Mouse (Mus musculus) MEL (cell line): ENCODE measurements around the gene H2-T22. TPM values are rescaled to one million over a fixed set of nuclear protein-coding genes. Genes with fewer than 3 reads are reported as not detected.

Experiments
- DNase-seq: peaks from one replicate; pipeline ENCODE4 v3.0.0; 2011; ENCODE audit warnings: low read depth, low spot score
- H3K27ac ChIP-seq: 2 replicates; pipeline ENCODE4 v1.5.1; 2012; ENCODE audit warnings: low read depth, mild to moderate bottlenecking, control low read depth, low read length, moderate library complexity; ENCODE audit not compliant: control insufficient read depth
- H3K27me3 ChIP-seq, 2 experiments: fragments of 150-350 bp in 1 of 2; sonication (generic) in 1 of 2; 2 replicates each; pipeline ENCODE4 v1.6.1; 2012; ENCODE audit warnings: low read length in 2 of 2, mild to moderate bottlenecking in 2 of 2, improper control_type of control experiment in 1 of 2, moderate library complexity in 1 of 2; ENCODE audit not compliant: insufficient read depth in 2 of 2, control insufficient read depth in 1 of 2
- H3K36me3 ChIP-seq, 2 experiments: 2 replicates each; pipeline ENCODE4 v1.6.1; 2012 to 2014; ENCODE audit warnings: low read length in 2 of 2, improper control_type of control experiment in 1 of 2, inconsistent platforms in 1 of 2, mild to moderate bottlenecking in 1 of 2; ENCODE audit not compliant: insufficient read depth in 2 of 2, control insufficient read depth in 1 of 2
- H3K4me1 ChIP-seq, 2 experiments: fragments of 150-350 bp in 1 of 2; sonication (generic) in 1 of 2; 2 replicates each; pipeline ENCODE4 v1.6.1; 2012; ENCODE audit warnings: low read length in 2 of 2, improper control_type of control experiment in 1 of 2, mild to moderate bottlenecking in 1 of 2; ENCODE audit not compliant: insufficient read depth in 2 of 2, control insufficient read depth in 1 of 2
- H3K4me3 ChIP-seq, 2 experiments: fragments of 150-350 bp in 1 of 2; sonication (generic) in 1 of 2; 2 replicates each; pipeline ENCODE4 v1.5.1; 2012; ENCODE audit warnings: low read depth in 2 of 2, low read length in 2 of 2, mild to moderate bottlenecking in 2 of 2, moderate library complexity in 2 of 2, control low read depth in 1 of 2, improper control_type of control experiment in 1 of 2; ENCODE audit not compliant: control insufficient read depth in 1 of 2, insufficient read depth in 1 of 2
- H3K79me2 ChIP-seq: 2 replicates; pipeline ENCODE4 v1.6.1; 2012; ENCODE audit warnings: mild to moderate bottlenecking, low read length, moderate library complexity; ENCODE audit not compliant: control insufficient read depth, poor library complexity, insufficient read depth
- H3K9ac ChIP-seq: 2 replicates; pipeline ENCODE4 v1.6.1; 2012; ENCODE audit warnings: low read depth, mild to moderate bottlenecking, control low read depth, low read length, moderate library complexity; ENCODE audit not compliant: control insufficient read depth, poor library complexity, severe bottlenecking
- H3K9me3 ChIP-seq: fragments of 150-350 bp; sonication (generic); replicated peaks from 2 replicates; pipeline ENCODE4 v1.6.1; 2012; ENCODE audit warnings: mild to moderate bottlenecking, low read length, improper control_type of control experiment, moderate library complexity; ENCODE audit not compliant: insufficient read depth
- BHLHE40 ChIP-seq: IDR thresholded peaks from 2 replicates; pipeline ENCODE4 v1.6.1; 2012; ENCODE audit warnings: low read depth, mild to moderate bottlenecking, inconsistent platforms, low read length, improper control_type of control experiment, borderline replicate concordance
- CHD1 ChIP-seq: IDR thresholded peaks from 2 replicates; pipeline ENCODE4 v1.6.1; 2012; ENCODE audit warnings: low read depth, mild to moderate bottlenecking, inconsistent platforms, low read length, improper control_type of control experiment
- GABPA ChIP-seq: IDR thresholded peaks from 2 replicates; pipeline ENCODE4 v1.6.1; 2012; ENCODE audit warnings: low read depth, mild to moderate bottlenecking, inconsistent platforms, low read length, improper control_type of control experiment, moderate library complexity
- MAZ ChIP-seq: IDR thresholded peaks from 2 replicates; pipeline ENCODE4 v1.6.1; 2012; ENCODE audit warnings: low read depth, mild to moderate bottlenecking, inconsistent platforms, low read length, improper control_type of control experiment
- MEF2A ChIP-seq: IDR thresholded peaks from 2 replicates; pipeline ENCODE4 v1.6.1; 2014; ENCODE audit warnings: low read depth, mild to moderate bottlenecking, inconsistent platforms, low read length, improper control_type of control experiment; ENCODE audit not compliant: poor library complexity, insufficient replicate concordance, severe bottlenecking; ENCODE audit errors: extremely low read depth
- MXI1 ChIP-seq: IDR thresholded peaks from 2 replicates; pipeline ENCODE4 v1.6.1; 2011; ENCODE audit warnings: mild to moderate bottlenecking, low read depth, low read length, improper control_type of control experiment
- NRF1 ChIP-seq: IDR thresholded peaks from 2 replicates; pipeline ENCODE4 v1.6.1; 2014; ENCODE audit warnings: low read depth, mild to moderate bottlenecking, inconsistent platforms, low read length, improper control_type of control experiment, moderate library complexity; ENCODE audit not compliant: poor library complexity, insufficient read depth, severe bottlenecking
- POLR2A ChIP-seq, 2 experiments: IDR thresholded peaks; 2 replicates each; pipeline ENCODE4 v1.6.1; 2011 to 2012; ENCODE audit warnings: low read length in 2 of 2, mild to moderate bottlenecking in 2 of 2, control low read depth in 1 of 2, improper control_type of control experiment in 1 of 2, low read depth in 1 of 2, moderate library complexity in 1 of 2; ENCODE audit not compliant: control insufficient read depth in 1 of 2, insufficient read depth in 1 of 2, poor library complexity in 1 of 2
- SIN3A ChIP-seq: IDR thresholded peaks from 2 replicates; pipeline ENCODE4 v1.6.1; 2012; ENCODE audit warnings: low read length, improper control_type of control experiment, inconsistent platforms
- SMC3 ChIP-seq: IDR thresholded peaks from 2 replicates; pipeline ENCODE4 v1.6.1; 2011; ENCODE audit warnings: low read depth, low read length, improper control_type of control experiment
- TAL1 ChIP-seq: IDR thresholded peaks from 2 replicates; pipeline ENCODE4 v1.6.1; 2012; ENCODE audit warnings: mild to moderate bottlenecking, inconsistent platforms, low read length, moderate library complexity, mixed read lengths
- TCF12 ChIP-seq: IDR thresholded peaks from 2 replicates; pipeline ENCODE4 v1.6.1; 2014; ENCODE audit warnings: low read depth, mild to moderate bottlenecking, inconsistent platforms, low read length, improper control_type of control experiment, moderate library complexity
- polyA plus RNA-seq, 2 experiments: library from polyadenylated mRNA; stranded (reverse) in 1 of 2; unstranded in 1 of 2; fragments of >175 nt in 1 of 2; fragments of >200 nt in 1 of 2; gene quantifications; 2 replicates each; pipeline versions ENCODE4 v1.2.1 to v1.2.4; 2012; ENCODE audit warnings: low replicate concordance in 2 of 2, low read depth in 1 of 2; ENCODE audit not compliant: insufficient read length in 2 of 2, insufficient read depth in 1 of 2, missing spikeins in 1 of 2
- total RNA-seq: library from RNA; depleted of rRNA; stranded (reverse); fragments of 300-350 nt; gene quantifications from 2 replicates; pipeline ENCODE4 v1.2.3, GENCODE M21; 2012

Gene H2-T22
- total and polyA plus RNA-seq, 3 experiments = 22.5 to 45.5 TPM; not detected in 1

GRCm38 (mm10) chr17:36022922-36023321 lies 19.6 kb downstream of the H2-T22 start:
- Histone ChIP-seq H3K79me2 (peaks cover 69% of the 10 kb centered on the region), H3K4me3 (no peak overlapping the region), H3K27me3 (no peaks in the 10 kb centered on the region), H3K9ac (peak overlapping the region; percentile 60), H3K4me1 (peaks cover 39 to 49% of the 10 kb centered on the region in 2 experiments), H3K27ac (peak overlapping the region; percentile 97), H3K9me3 (no peaks in the 10 kb centered on the region), H3K36me3 (peaks cover 2 to 61% of the 10 kb centered on the region in 2 experiments; a peak in 3 of 4 replicates)
- no peak for TF ChIP-seq MXI1
- TF ChIP-seq BHLHE40 = no peak
- TF ChIP-seq NRF1 = no peak
- no peak for TF ChIP-seq SMC3
- no peak for TF ChIP-seq GABPA
- TF ChIP-seq MAZ = no peak
- no peak for DNase-seq

GRCm38 (mm10) chr17:36022098-36022497 lies 20.4 kb downstream of the H2-T22 start:
- TF ChIP-seq MEF2A = no peak
- no peak for TF ChIP-seq MAZ
- TF ChIP-seq MXI1 = 0 out of 2 replicates have a peak, but pooled peaks have one; percentile 31
- peak; percentile 29; the same call in 1 of the 2 replicates for TF ChIP-seq SIN3A
- no peaks in the 10 kb centered on the region for H3K9me3 ChIP-seq
- H3K27me3 ChIP-seq = no peaks in the 10 kb centered on the region
- H3K79me2 ChIP-seq = peaks cover 74% of the 10 kb centered on the region
- H3K36me3 ChIP-seq = peaks cover under 1 to 67% of the 10 kb centered on the region in 2 experiments
- peaks cover 39 to 55% of the 10 kb centered on the region in 2 experiments for H3K4me1 ChIP-seq
- H3K9ac ChIP-seq = no peak overlapping the region
- peak overlapping the region; percentile 97 for H3K27ac ChIP-seq
- peak; percentile 26 for DNase-seq
- H3K4me3 ChIP-seq = no peak overlapping the region

GRCm38 (mm10) chr17:36021309-36021708 lies 21.2 kb downstream of the H2-T22 start:
- DNase-seq = no peak
- TF ChIP-seq POLR2A (IDR thresholded peaks at IDR 0.05; ENCODE audit: control insufficient read depth in 1 of 2, insufficient read depth in 1 of 2, low read depth in 1 of 2, low read length in 2 of 2, poor library complexity in 1 of 2) (no peak), CHD1 (0 out of 2 replicates have a peak, but pooled peaks have one; percentile 51), SMC3 (no peak), TCF12 (peak; percentile 28; the same call in 1 of the 2 replicates), TAL1 (peak; percentile 40)
- Histone ChIP-seq H3K4me1 (peaks cover 39 to 62% of the 10 kb centered on the region in 2 experiments), H3K27me3 (no peaks in the 10 kb centered on the region), H3K4me3 (peak overlapping the region; percentile 42), H3K79me2 (peaks cover 76% of the 10 kb centered on the region), H3K9me3 (no peaks in the 10 kb centered on the region), H3K36me3 (peaks cover 6 to 72% of the 10 kb centered on the region in 2 experiments), H3K27ac (peak overlapping the region; percentile 97), H3K9ac (peak overlapping the region; percentile 47)
